Mouse (Mus musculus) neural tube, embryonic 11.5 days (tissue): Measurements from ENCODE around the gene Itih2. TPM values are rescaled to one million over a fixed set of nuclear protein-coding genes. Genes with fewer than 3 reads are reported as not detected.

ENCODE experiments used
- ATAC-seq: fragments of 200-750 bp; cut with Nextera tagmentation; 2 replicates; pipeline ENCODE4 v1.8.0; 2017; ENCODE audit warnings: moderate number of reproducible peaks, mild to moderate bottlenecking, moderate TSS enrichment, moderate library complexity; ENCODE audit not compliant: insufficient read depth, low FRiP score, low TSS enrichment
- DNase-seq: peaks from one replicate; pipeline ENCODE4 v3.0.0-alpha.2; 2015; ENCODE audit warnings: low spot score
- H3K27ac ChIP-seq: fragments of 300-500 bp; sonication (generic); 2 replicates; pipeline ENCODE4 v1.5.1; 2014; ENCODE audit warnings: low read depth, mild to moderate bottlenecking, low read length
- H3K27me3 ChIP-seq: fragments of 300-500 bp; sonication (generic); 2 replicates; pipeline ENCODE4 v1.6.1; 2014; ENCODE audit warnings: mild to moderate bottlenecking, low read length, mixed read lengths; ENCODE audit not compliant: control insufficient read depth, insufficient read depth
- H3K36me3 ChIP-seq: fragments of 300-500 bp; sonication (generic); 2 replicates; pipeline ENCODE4 v1.6.1; 2014; ENCODE audit warnings: mild to moderate bottlenecking, low read length, moderate library complexity, mixed read lengths; ENCODE audit not compliant: control insufficient read depth, insufficient read depth
- H3K4me1 ChIP-seq: fragments of 300-500 bp; sonication (generic); 2 replicates; pipeline ENCODE4 v1.6.1; 2014; ENCODE audit warnings: low read length, mixed read lengths; ENCODE audit not compliant: control insufficient read depth, insufficient read depth
- H3K4me2 ChIP-seq: fragments of 300-500 bp; sonication (generic); 2 replicates; pipeline ENCODE4 v1.6.1; 2014; ENCODE audit warnings: low read depth, mild to moderate bottlenecking, moderate library complexity
- H3K4me3 ChIP-seq: fragments of 300-500 bp; sonication (generic); 2 replicates; pipeline ENCODE4 v1.5.1; 2014; ENCODE audit warnings: low read depth, low read length
- H3K9ac ChIP-seq: fragments of 300-500 bp; sonication (generic); 2 replicates; pipeline ENCODE4 v1.6.1; 2014; ENCODE audit warnings: mild to moderate bottlenecking, low read length
- H3K9me3 ChIP-seq: fragments of 300-500 bp; sonication (generic); 2 replicates; pipeline ENCODE4 v1.6.1; 2016; ENCODE audit warnings: low read length; ENCODE audit not compliant: control insufficient read depth
- WGBS: fragments of 180-500 bp; shearing (Covaris S2); extraction: QIAGEN DNeasy Blood & Tissue Kit; methylation state at CpG from one replicate; pipeline ENCODE4 v1.1.7; 2014; 5-methylcytosine and 5-hydroxymethylcytosine counted together
- polyA plus RNA-seq: library from polyadenylated mRNA; unstranded; fragments of >200 nt; fragmentation: Nextera tagmentation; extraction: Ambion mirVana; gene quantifications from 2 replicates; pipeline ENCODE4 v1.2.1, GENCODE M21; 2014

Gene Itih2
- polyA plus RNA-seq, 1 experiment from 2014 or later: 0.40 TPM

- Histone ChIP-seq H3K27ac (no peak overlapping the region), H3K4me1 (no peaks in the 10 kb centered on the region), H3K36me3 (no peaks in the 10 kb centered on the region), H3K9me3 (no peaks in the 10 kb centered on the region), H3K4me2 (no peak overlapping the region), H3K4me3 (no peak overlapping the region), H3K9ac (no peak overlapping the region), H3K27me3 (no peaks in the 10 kb centered on the region)
- ATAC-seq (no peak), DNase-seq (no peak)
- WGBS: 77% methylated on average over 8 of the region's 8 CpGs
Measured at GRCm38 (mm10) chr2:10147176-10147575, 16.0 kb upstream of the Itih2 start.

DNA sequence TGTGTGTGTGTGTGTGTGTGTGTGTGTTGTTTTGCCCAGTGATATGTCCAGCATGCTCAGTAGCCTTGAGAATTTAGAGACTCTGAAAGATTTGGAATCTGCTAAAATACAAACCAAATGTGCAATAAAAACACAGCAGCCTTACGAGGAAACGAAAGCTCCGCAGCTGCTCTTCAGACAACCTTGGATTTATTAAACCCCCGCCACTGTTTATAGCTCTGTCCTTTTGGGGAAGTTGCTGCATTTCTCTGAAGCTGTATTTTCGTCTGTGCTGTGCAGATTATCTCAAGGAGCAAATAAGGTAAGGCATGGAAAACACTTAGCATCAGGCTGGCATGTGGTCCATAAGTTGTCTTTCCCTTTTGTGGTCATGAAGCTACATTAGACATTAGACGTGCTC, 14.3 kb upstream of the Itih2 start:
- no peak overlapping the region for H3K4me3 ChIP-seq
- no peak overlapping the region for H3K27ac ChIP-seq
- DNase-seq: no peak
- no peak overlapping the region for H3K9ac ChIP-seq
- no peaks in the 10 kb centered on the region for H3K4me1 ChIP-seq
- no peaks in the 10 kb centered on the region for H3K36me3 ChIP-seq
- no peaks in the 10 kb centered on the region for H3K9me3 ChIP-seq
- 55% methylated on average over 6 of the region's 6 CpGs for WGBS
- no peaks in the 10 kb centered on the region for H3K27me3 ChIP-seq
- H3K4me2 ChIP-seq: no peak overlapping the region
- ATAC-seq: no peak

GRCm38 (mm10) chr2:10142472-10143454, 11.6 kb upstream of the Itih2 start:
- peak; percentile 90 for ATAC-seq
- no peak overlapping the region for H3K4me3 ChIP-seq
- 25% methylated on average over 8 of the region's 8 CpGs for WGBS
- H3K27ac ChIP-seq: no peak overlapping the region
- peak; percentile 58 for DNase-seq
- H3K36me3 ChIP-seq: no peaks in the 10 kb centered on the region
- H3K27me3 ChIP-seq: no peaks in the 10 kb centered on the region
- no peaks in the 10 kb centered on the region for H3K4me1 ChIP-seq
- H3K9ac ChIP-seq: no peak overlapping the region
- no peaks in the 10 kb centered on the region for H3K9me3 ChIP-seq
- H3K4me2 ChIP-seq: no peak overlapping the region

GRCm38 (mm10) chr2:10140456-10140855, 9.3 kb upstream of the Itih2 start:
- no peak overlapping the region for H3K4me3 ChIP-seq
- 84% methylated on average over 5 of the region's 5 CpGs for WGBS

DNA sequence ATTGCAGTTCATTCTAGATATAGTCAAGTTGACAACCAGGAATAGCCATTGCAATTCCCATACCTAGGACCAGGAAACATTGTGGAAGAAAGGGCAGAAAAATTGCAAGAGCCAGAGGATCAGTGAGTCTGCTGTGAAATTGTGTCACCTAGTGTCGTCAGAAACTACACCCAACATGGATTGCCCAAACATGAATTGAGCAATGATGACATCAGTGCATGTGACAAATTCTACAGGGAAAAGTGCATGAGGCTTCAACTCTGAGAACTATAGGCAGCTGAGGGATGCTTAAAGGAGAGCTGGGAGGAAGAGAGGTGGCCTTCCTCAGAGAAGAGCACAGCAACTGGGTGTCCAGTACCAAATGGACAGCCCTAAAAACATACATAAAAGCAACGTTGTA, 6.1 kb upstream of the Itih2 start:
- 80% methylated on average over 2 of the region's 2 CpGs for WGBS
- no peaks in the 10 kb centered on the region for H3K9me3 ChIP-seq
- no peak overlapping the region for H3K4me2 ChIP-seq
- no peak for ATAC-seq
- no peaks in the 10 kb centered on the region for H3K27me3 ChIP-seq
- no peaks in the 10 kb centered on the region for H3K4me1 ChIP-seq
- no peak for DNase-seq
- H3K27ac ChIP-seq: no peak overlapping the region
- no peak overlapping the region for H3K9ac ChIP-seq
- H3K36me3 ChIP-seq: no peaks in the 10 kb centered on the region
- H3K4me3 ChIP-seq: no peak overlapping the region

More at GRCm38 (mm10) chr2:10140456-10140855, 9.3 kb upstream of the Itih2 start:
- Histone ChIP-seq H3K27me3 (no peaks in the 10 kb centered on the region), H3K27ac (no peak overlapping the region), H3K9me3 (no peaks in the 10 kb centered on the region), H3K4me1 (no peaks in the 10 kb centered on the region), H3K9ac (no peak overlapping the region), H3K4me2 (no peak overlapping the region), H3K36me3 (no peaks in the 10 kb centered on the region)
- DNase-seq (no peak), ATAC-seq (no peak)

GRCm38 (mm10) chr2:10133941-10134340, 2.7 kb upstream of the Itih2 start:
- no peak overlapping the region for H3K27ac ChIP-seq
- no peaks in the 10 kb centered on the region for H3K36me3 ChIP-seq
- DNase-seq: no peak
- no peak overlapping the region for H3K4me2 ChIP-seq
- no peaks in the 10 kb centered on the region for H3K4me1 ChIP-seq
- 67% methylated on average over 6 of the region's 6 CpGs for WGBS
- H3K9me3 ChIP-seq: no peaks in the 10 kb centered on the region
- no peak overlapping the region for H3K9ac ChIP-seq
- no peak overlapping the region for H3K4me3 ChIP-seq
- ATAC-seq: no peak
- H3K27me3 ChIP-seq: no peaks in the 10 kb centered on the region

- no peak overlapping the region for H3K27ac ChIP-seq
- no peak overlapping the region for H3K4me2 ChIP-seq
- H3K27me3 ChIP-seq: no peaks in the 10 kb centered on the region
- H3K4me1 ChIP-seq: no peaks in the 10 kb centered on the region
- ATAC-seq: no peak
- H3K4me3 ChIP-seq: no peak overlapping the region
- H3K9me3 ChIP-seq: no peaks in the 10 kb centered on the region
- no peak overlapping the region for H3K9ac ChIP-seq
- H3K36me3 ChIP-seq: no peaks in the 10 kb centered on the region
- DNase-seq: no peak
- WGBS: 91% methylated on average over 1 of the region's 1 CpGs
Measured at GRCm38 (mm10) chr2:10132128-10132527, 932 bp upstream of the Itih2 start.

GRCm38 (mm10) chr2:10130341-10130990, 730 bp downstream of the Itih2 start:
- Histone ChIP-seq H3K9me3 (no peaks in the 10 kb centered on the region), H3K4me1 (no peaks in the 10 kb centered on the region), H3K9ac (no peak overlapping the region), H3K27ac (no peak overlapping the region), H3K4me3 (no peak overlapping the region), H3K4me2 (no peak overlapping the region), H3K36me3 (no peaks in the 10 kb centered on the region), H3K27me3 (no peaks in the 10 kb centered on the region)
- ATAC-seq: no peak
- DNase-seq: no peak
- WGBS: 64% methylated on average over 8 of the region's 8 CpGs
